Mouse (Mus musculus) olfactory bulb, adult 2 months (tissue): Measurements from ENCODE around the gene Tmem106c.

Source experiments
- CTCF ChIP-seq: fragments of 200-500 bp; IDR thresholded peaks from 2 replicates; pipeline ENCODE4 v1.5.1; 2012; ENCODE audit warnings: low read depth, mild to moderate bottlenecking, low read length, moderate library complexity; ENCODE audit not compliant: insufficient read depth
- POLR2A ChIP-seq: fragments of 200-500 bp; IDR thresholded peaks from 2 replicates; pipeline ENCODE4 v1.6.1; 2012; ENCODE audit warnings: mild to moderate bottlenecking, low read depth, low read length, moderate library complexity; ENCODE audit not compliant: insufficient read depth

DNA sequence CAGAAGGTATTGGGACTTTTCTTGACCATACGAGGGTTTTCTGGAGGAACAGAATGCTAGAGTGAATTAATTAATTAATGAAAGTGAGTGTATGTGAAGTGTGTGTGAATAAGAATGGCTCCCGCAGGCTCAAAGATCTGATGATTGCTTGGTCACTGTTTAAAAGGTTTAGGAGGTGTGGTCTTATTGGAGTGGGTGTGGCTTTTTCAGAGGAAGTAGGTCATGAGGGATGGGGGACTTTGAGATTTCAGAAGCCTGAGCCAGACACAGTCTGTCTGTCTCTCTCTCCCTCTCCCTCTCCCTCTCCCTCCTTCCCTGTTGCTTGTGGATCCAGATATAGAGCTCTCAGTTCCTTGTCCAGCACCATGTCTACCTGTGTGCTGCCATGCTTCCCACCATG is 22.7 kb upstream of the Tmem106c start:
- TF ChIP-seq CTCF (no peak), POLR2A (no peak)
